Mouse (Mus musculus): ENCODE measurements at regions not wholly inside any gene's neighbourhood (a gene's known extent, or its start where the extent isn't known, plus 50 kb on each side); places are given as distances from the start of the nearest gene placed in this dataset.

- no peak for DNase-seq
Measured at GRCm38 (mm10) chr19:15217387-15217786, 619.5 kb upstream of the Tle4 start.

DNA sequence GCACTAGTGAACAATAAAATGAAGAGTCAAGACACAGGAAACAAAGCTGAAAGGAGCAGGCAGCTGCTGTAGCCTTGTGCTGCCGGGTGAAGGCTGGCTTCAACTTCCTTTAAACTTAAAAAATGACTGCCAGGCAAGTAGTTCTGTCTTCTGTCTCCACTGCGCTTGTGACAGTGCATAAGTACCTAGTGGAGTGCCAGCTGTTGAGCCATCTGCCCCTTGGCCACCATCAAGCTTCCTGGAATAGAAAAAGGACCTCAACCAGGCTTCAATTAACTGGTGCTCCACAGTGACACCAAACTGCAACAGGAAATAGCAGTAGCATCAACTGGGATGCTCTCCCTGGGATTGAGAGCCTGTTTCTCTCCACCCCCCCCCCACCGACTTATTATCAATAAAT is 616.8 kb upstream of the Tle4 start:
- DNase-seq = no peak

DNA sequence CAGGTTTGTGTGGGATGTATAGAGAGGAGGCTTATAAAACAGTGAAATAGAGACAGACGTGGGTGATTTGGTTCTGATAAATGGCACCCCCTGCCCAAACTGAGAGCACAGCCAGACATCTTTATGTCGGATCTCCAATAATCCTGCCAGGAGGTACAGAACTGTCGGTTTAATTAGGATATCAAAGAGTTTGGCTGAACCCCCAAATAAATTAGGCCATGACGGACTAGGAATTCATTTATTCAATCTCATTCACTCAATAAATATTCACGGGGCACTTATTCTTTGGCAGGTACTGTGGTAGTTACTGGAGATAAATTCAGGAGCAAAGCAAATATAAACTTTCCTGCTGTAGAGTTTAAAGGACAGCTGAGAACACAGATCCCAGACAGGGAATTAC is 615.0 kb upstream of the Tle4 start:
- DNase-seq = no peak

DNA sequence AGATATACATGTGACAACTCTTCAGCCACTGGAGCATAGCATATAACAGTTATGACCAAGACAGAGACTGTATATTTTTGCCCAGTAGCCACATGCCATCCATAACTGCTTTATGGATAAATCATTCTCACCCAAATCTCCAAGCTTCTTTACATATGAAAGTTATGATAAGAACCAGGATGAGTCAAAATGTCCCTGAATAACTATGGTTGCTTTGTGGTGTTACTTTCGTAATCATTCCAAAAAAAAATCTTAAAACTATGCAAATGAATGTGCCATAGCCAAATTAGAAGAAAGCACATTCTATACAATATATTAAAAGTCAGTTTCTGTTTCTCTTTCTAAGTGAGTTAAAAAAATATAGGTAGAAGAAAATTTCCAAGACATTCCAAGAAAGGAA is 605.2 kb upstream of the Tle4 start:
- no peak for DNase-seq

DNA sequence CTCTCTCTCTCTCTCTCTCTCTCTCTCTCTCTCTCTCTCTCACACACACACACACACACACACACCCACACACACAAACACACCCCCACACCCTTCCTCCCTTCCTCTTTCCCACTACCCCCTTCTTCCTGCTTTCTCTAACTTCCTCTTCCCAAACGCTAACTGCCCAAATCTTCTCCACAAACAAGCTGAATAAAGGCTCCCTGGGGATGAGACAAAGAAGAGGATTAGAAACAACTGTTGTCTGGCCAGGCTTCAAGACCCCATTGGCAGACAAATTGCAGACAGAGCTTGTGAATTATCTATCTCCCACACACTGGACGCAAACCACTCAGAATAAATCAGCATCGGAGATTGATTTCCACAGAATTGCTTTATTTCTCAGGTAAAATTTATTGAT is 603.4 kb upstream of the Tle4 start:
- DNase-seq = no peak

GRCm38 (mm10) chr19:15200792-15201191 is 602.9 kb upstream of the Tle4 start:
- no peak for DNase-seq

DNA sequence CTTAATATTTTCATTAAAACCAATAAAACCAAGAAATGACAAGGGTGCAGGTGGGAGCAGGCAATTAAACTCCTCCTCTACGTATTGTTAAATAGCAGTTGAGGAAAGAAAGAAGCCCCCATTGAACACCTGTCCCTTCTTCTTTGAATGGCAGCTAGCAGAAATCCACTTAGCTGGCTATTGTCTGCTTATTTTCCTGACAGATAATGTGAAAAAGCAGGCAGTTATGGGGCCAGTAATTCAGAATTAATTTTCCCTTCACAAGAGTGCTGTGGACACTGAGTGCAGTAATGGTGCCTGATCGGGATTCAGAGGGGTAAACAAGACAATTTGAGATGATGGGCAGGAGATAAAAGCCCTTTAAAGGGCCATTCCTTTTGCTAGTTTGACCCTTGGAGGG is 602.5 kb upstream of the Tle4 start:
- no peak for DNase-seq

- DNase-seq = no peak
Measured at GRCm38 (mm10) chr19:15199692-15200091, 601.8 kb upstream of the Tle4 start.

DNA sequence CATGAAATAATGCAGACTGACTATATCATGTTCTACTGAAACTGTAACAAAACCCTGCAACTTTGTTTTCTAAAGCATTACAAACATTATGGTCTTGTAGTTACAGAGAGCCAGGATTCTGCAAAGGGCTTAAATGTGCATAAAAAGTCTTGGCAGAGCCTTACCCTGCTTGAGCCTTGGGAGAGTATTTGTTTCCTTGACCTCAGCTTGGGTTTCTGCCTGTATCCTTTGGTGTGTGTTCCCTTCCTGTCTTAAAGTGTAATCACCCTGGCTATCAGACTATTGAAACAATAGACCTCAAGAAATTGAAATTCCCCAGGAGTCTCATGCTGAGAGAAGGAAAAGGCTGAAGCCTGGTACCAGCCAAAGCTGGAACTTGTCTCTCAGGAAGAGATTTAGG is 577.4 kb upstream of the Tle4 start:
- no peak for DNase-seq

GRCm38 (mm10) chr19:15173301-15173700 is 575.5 kb upstream of the Tle4 start:
- DNase-seq = no peak

- DNase-seq = no peak
Measured at GRCm38 (mm10) chr19:15167184-15167583, 569.3 kb upstream of the Tle4 start.

GRCm38 (mm10) chr19:15160641-15161040 is 562.8 kb upstream of the Tle4 start:
- DNase-seq = no peak

- no peak for DNase-seq
Measured at GRCm38 (mm10) chr19:15158653-15159052, 560.8 kb upstream of the Tle4 start.

DNA sequence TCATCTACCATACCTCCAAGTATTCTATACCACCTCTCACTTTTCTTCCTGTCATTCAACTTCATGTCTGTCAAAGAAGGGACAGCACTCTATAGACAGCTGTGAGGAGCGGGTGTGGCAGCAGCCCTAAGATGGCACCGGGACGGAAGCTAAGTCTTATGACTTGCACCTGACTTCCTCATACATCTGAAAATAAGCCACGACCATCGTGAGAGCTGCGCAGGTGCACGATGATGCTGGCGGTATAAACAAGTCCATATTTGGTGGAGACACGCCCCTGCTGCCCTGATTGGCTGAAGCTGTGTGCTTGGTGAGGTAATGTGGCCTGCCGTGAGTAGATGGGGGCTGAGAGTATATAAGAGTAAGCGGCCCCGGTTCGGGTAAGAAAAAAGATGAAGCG is 560.3 kb upstream of the Tle4 start:
- DNase-seq = no peak

DNA sequence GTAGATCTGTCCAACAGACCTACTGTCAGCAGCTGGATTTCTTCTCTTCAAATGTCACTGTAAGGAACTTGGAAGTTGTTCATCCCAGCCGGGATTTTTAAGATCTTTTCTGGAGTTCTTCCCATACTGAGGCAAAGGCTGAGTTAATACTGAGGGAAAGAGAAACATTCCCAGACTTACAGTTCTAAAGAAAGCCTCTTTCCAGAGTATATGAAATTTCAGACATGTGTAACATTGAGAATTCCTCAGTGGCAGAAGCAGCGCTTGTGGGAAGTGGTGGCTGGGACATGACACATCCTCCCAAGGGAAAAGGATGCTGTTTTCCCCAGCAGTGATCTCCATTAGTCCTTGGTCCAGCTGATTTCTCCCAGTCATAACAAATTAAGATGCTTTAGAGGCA is 556.8 kb upstream of the Tle4 start:
- DNase-seq = no peak

GRCm38 (mm10) chr19:15146325-15146724 is 548.5 kb upstream of the Tle4 start:
- DNase-seq = no peak

DNA sequence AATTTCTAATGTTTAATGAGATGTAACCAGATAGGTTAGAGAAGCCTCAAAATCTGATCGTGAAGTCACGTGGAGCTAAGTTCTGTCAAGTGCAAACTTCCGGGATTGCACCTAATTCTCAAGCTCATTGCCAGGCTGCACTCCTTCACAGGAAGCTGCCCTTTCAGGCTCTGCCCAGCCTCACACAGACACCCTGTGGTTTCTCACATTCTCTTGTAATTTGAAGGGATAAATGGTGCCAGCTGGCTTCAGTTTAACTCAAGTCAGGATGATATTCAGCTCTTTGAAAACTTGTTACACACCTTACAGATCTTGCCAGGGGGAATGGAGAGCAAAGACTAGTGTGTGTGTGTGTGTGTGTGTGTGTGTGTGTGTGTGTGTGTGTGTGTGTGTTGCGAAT is 529.3 kb upstream of the Tle4 start:
- no peak for DNase-seq

DNA sequence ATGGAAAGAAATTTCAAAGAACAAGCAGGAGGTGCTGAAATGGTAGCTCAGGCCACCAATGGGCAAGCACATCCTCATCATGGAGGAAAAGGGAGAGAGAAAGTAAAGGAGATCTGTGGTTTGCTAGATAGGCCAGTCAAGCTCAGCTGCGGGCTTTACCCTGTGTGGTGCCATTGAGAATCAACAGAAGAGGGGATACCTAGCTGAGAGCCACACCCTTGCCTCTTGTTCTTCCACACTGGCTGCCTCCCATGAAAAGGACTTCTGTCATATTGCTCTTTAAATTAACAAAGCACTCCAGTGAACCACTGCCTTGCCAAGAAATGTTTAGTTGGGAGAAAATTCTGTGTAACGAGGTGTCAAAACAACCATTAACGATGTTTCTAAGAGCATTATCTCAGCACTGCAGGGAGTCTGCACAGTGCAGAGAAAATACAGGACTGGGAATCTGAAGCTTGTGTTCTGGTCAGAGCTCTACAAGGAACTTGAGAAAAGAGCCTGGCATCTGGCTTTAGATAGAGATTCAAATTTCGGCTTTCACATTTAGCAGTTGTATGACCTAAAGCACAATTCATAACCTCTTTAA is 510.7 kb upstream of the Tle4 start:
- no peak for DNase-seq

DNA sequence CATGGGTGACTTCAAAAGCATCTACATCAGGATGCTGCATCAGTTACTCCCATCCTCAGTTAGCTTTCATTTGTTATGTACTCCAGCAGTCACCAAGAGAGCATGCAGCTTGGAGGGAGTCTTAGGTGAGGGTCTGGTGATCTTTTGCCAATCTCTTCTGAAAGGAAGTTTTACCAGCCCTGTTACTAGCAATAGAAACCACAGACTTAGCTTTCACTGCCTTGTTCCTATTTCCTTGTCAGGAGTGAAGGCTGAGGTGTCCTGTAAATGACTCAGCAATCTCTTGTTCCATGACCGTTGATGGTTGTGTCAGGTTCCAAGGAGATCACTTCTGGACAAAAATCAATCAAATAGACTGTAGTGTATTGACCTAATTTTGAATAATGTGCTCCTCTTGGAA is 497.2 kb upstream of the Tle4 start:
- no peak for DNase-seq

- DNase-seq = no peak
Measured at GRCm38 (mm10) chr19:15093534-15093933, 495.7 kb upstream of the Tle4 start.

DNA sequence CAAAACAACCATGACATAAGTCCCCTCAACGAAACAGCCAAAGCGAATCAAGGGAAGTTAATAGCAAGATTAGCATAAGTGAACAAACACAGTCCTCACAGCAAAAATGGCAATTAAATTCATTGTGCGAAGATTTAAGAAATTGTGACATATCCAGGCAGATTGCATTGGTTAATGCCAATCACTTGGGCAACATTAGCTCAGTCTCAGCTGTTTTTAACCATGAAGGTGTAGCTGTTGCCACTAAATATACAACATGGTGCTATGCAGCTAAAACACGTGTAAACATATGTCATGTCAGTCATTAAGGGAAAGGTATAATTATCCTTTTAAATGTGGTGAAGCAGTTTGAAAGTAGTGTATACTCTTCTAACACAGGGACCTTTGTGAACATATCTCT is 482.8 kb upstream of the Tle4 start:
- no peak for DNase-seq

GRCm38 (mm10) chr19:15057801-15058200 is 459.9 kb upstream of the Tle4 start:
- DNase-seq = no peak

DNA sequence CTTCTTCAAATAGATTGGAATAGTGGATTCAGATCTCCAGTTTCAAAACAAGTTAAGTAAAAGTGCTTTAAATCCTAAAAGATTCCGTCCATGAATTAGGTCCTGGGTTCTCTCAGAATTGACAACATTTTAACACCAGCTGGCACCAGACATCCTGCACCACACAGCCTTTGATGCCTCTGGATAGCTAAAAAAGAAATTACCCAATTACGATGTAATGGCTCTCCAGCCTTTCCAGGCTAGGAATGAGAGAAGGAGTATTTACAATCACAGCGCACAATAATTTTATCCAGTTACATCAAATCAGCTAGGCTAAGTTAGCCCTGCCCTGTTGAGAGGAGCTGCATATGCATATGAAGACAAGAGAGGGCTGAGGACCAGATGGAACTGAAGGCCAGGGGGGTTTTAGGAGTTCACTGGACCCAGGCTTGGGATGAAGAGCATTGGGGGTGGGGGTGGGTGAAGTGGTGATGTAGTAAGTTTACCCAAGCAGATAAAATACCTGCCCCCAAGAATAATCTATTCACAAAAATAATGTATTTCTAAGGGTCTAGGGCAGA is 455.8 kb upstream of the Tle4 start:
- DNase-seq = no peak

DNA sequence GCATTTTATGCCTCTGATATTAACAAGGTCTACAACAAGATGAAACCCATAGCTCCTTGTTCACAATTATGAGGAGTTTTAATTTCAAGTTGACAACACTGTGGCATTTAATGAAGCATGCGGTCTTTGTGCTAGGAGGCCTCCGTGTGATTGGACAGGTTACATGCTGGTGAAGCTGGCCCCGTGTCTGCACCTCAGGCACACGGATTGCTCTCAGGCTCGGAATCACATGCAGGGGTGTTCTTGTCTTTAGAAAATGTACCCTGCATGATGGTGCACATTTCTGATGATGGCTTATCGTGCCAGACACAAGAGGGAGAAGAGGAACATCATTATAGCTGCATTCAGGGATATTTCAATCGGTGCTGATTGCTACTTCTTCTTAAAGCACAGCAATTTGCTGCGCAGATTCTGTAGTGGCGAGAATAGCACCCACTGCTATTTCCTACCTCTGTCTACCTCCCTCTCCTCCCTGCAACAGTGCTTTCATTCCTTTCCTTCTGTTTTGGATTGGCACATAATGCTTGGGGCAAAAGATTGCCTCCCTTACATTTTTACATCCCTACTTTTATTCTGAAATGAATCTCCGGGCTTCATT is 454.9 kb upstream of the Tle4 start:
- no peak for DNase-seq

GRCm38 (mm10) chr19:15047896-15048295 is 450.0 kb upstream of the Tle4 start:
- DNase-seq = peak; percentile 77

Data from adrenal gland, postnatal 10 days (tissue).